Mouse (Mus musculus) forebrain, embryonic 15.5 days (tissue): ENCODE results near the gene Jam3. TPM values are rescaled to one million over a fixed set of nuclear protein-coding genes. Genes with fewer than 3 reads are reported as not detected.
A peak's percentile ranks its signal among the peaks of the same experiment; 100 is the strongest.

Source experiments
- ATAC-seq: fragments of 200-750 bp; cut with Nextera tagmentation; replicated peaks from 2 replicates; pipeline ENCODE4 v1.8.0; 2017; ENCODE audit warnings: mild to moderate bottlenecking, moderate TSS enrichment, moderate library complexity
- H3K27ac ChIP-seq: fragments of 300-500 bp; sonication (generic); replicated peaks from 2 replicates; pipeline ENCODE4 v1.5.1; 2015; ENCODE audit warnings: mild to moderate bottlenecking, inconsistent platforms
- H3K27me3 ChIP-seq: fragments of 300-500 bp; sonication (generic); 2 replicates; pipeline ENCODE4 v1.6.1; 2015; ENCODE audit warnings: inconsistent platforms
- H3K36me3 ChIP-seq: fragments of 300-500 bp; sonication (generic); 2 replicates; pipeline ENCODE4 v1.6.1; 2015; ENCODE audit warnings: mild to moderate bottlenecking, inconsistent platforms
- H3K4me1 ChIP-seq: fragments of 300-500 bp; sonication (generic); 2 replicates; pipeline ENCODE4 v1.6.1; 2015; ENCODE audit warnings: inconsistent platforms
- H3K4me2 ChIP-seq: fragments of 300-500 bp; sonication (generic); replicated peaks from 2 replicates; pipeline ENCODE4 v1.6.1; 2015; ENCODE audit warnings: mild to moderate bottlenecking, inconsistent platforms
- H3K4me3 ChIP-seq: fragments of 300-500 bp; sonication (generic); 2 replicates; pipeline ENCODE4 v1.5.1; 2015; ENCODE audit warnings: mild to moderate bottlenecking, inconsistent platforms
- H3K9ac ChIP-seq: fragments of 300-500 bp; sonication (generic); replicated peaks from 2 replicates; pipeline ENCODE4 v1.6.1; 2015; ENCODE audit warnings: mild to moderate bottlenecking, inconsistent platforms
- H3K9me3 ChIP-seq: fragments of 300-500 bp; sonication (generic); 2 replicates; pipeline ENCODE4 v1.6.1; 2016; ENCODE audit warnings: inconsistent platforms
- WGBS: fragments of 180-500 bp; shearing (Covaris S2); methylation state at CpG from one replicate; pipeline ENCODE4 v1.1.7; 2015; ENCODE audit warnings: mixed read lengths; 5-methylcytosine and 5-hydroxymethylcytosine counted together
- polyA plus RNA-seq: library from polyadenylated mRNA; unstranded; fragments of >200 nt; fragmentation: Nextera tagmentation; extraction: Ambion mirVana; gene quantifications from 2 replicates; pipeline ENCODE4 v1.2.1, GENCODE M21; 2015

Jam3 gene
- polyA plus RNA-seq, result 67.3 and 67.9 TPM in 2 replicates

- Histone ChIP-seq H3K36me3 (no peaks in the 10 kb centered on the region), H3K4me3 (peak within 1 kb of the TSS; percentile 76), H3K9ac (peak within 1 kb of the TSS; percentile 75), H3K27ac (peak within 1 kb of the TSS; percentile 90), H3K4me2 (peak within 1 kb of the TSS; percentile 61), H3K27me3 (no peaks in the 10 kb centered on the region), H3K9me3 (no peaks in the 10 kb centered on the region), H3K4me1 (peaks cover 37% of the 10 kb centered on the region)
- under 1% methylated on average over 58 of the region's 58 CpGs for WGBS
- ATAC-seq, result peak; percentile 98
These were observed at the start of gene Jam3 for GRCm38 (mm10) chr9:27154763-27155530. Gene Jam3 (minus strand): TSS chr9:27155421.

DNA sequence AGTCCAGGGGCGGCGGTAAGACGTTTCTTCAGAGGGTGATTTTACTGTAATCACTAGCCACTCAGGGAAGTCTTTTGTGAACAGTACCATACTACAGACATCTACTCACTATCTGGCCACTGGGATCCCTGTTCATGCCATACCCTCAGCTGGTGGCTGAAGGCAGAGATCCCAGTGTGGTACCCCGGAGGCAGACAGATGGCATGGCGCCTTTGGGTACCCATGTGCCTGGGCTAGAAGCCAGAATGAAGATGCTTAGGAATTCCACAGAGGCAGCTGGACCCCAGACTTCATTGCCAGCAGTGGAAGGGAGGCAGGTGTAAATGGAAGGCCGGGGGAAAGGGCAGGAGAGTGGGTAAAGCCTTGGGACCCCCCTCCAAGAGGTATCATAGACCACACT lies 49.0 kb upstream of the Jam3 start:
- Histone ChIP-seq H3K4me1 (peaks cover 30% of the 10 kb centered on the region), H3K36me3 (no peaks in the 10 kb centered on the region), H3K9ac (no peak overlapping the region), H3K4me2 (no peak overlapping the region), H3K27ac (peak overlapping the region; percentile 62), H3K9me3 (no peaks in the 10 kb centered on the region), H3K4me3 (no peak overlapping the region), H3K27me3 (peaks cover 3% of the 10 kb centered on the region; the same call in 1 of the 2 replicates)
- 0 out of 2 replicates have a peak, but pooled peaks have one; percentile 19 for ATAC-seq
- 56% methylated on average over 6 of the region's 6 CpGs for WGBS

GRCm38 (mm10) chr9:27203134-27203533 lies 47.9 kb upstream of the Jam3 start:
- WGBS, result 5% methylated on average over 2 of the region's 2 CpGs
- no peak overlapping the region for H3K4me2 ChIP-seq
- H3K9me3 ChIP-seq, result no peaks in the 10 kb centered on the region
- peak overlapping the region; percentile 62 for H3K27ac ChIP-seq
- H3K4me3 ChIP-seq, result no peak overlapping the region
- H3K36me3 ChIP-seq, result no peaks in the 10 kb centered on the region
- no peak overlapping the region for H3K9ac ChIP-seq
- peaks cover 30% of the 10 kb centered on the region for H3K4me1 ChIP-seq
- peak; percentile 97 for ATAC-seq
- peaks cover 3% of the 10 kb centered on the region; the same call in 1 of the 2 replicates for H3K27me3 ChIP-seq

GRCm38 (mm10) chr9:27201472-27202219 lies 46.4 kb upstream of the Jam3 start:
- 89% methylated on average over 8 of the region's 8 CpGs for WGBS
- H3K9me3 ChIP-seq, result no peaks in the 10 kb centered on the region
- ATAC-seq, result no peak

GRCm38 (mm10) chr9:27193592-27194080 lies 38.4 kb upstream of the Jam3 start:
- no peaks in the 10 kb centered on the region for H3K9me3 ChIP-seq
- ATAC-seq, result no peak; the same call in 1 of the 2 replicates
- H3K9ac ChIP-seq, result no peak overlapping the region
- H3K27ac ChIP-seq, result peak overlapping the region; percentile 87
- 38% methylated on average over 5 of the region's 6 CpGs for WGBS
- H3K4me3 ChIP-seq, result no peak overlapping the region
- no peaks in the 10 kb centered on the region for H3K36me3 ChIP-seq
- no peaks in the 10 kb centered on the region for H3K27me3 ChIP-seq
- no peak overlapping the region for H3K4me2 ChIP-seq
- peaks cover 34% of the 10 kb centered on the region for H3K4me1 ChIP-seq

More at GRCm38 (mm10) chr9:27201472-27202219, 46.4 kb upstream of the Jam3 start:
- 0 out of 2 replicates have a peak overlapping the region, but pooled peaks have one; percentile 62 for H3K27ac ChIP-seq
- no peak overlapping the region for H3K9ac ChIP-seq
- H3K4me3 ChIP-seq, result no peak overlapping the region
- peaks cover 3% of the 10 kb centered on the region; the same call in 1 of the 2 replicates for H3K27me3 ChIP-seq
- H3K36me3 ChIP-seq, result no peaks in the 10 kb centered on the region
- no peak overlapping the region for H3K4me2 ChIP-seq
- peaks cover 30% of the 10 kb centered on the region for H3K4me1 ChIP-seq

GRCm38 (mm10) chr9:27192761-27193591 lies 37.8 kb upstream of the Jam3 start:
- no peaks in the 10 kb centered on the region for H3K36me3 ChIP-seq
- H3K9ac ChIP-seq, result no peak overlapping the region
- H3K4me1 ChIP-seq, result peaks cover 34% of the 10 kb centered on the region
- WGBS, result 68% methylated on average over 10 of the region's 10 CpGs
- H3K27me3 ChIP-seq, result no peaks in the 10 kb centered on the region
- H3K27ac ChIP-seq, result peak overlapping the region; percentile 87
- no peaks in the 10 kb centered on the region for H3K9me3 ChIP-seq
- peak overlapping the region; percentile 41 for H3K4me2 ChIP-seq
- H3K4me3 ChIP-seq, result 0 out of 2 replicates have a peak overlapping the region, but pooled peaks have one; percentile 22
- no peak for ATAC-seq

DNA sequence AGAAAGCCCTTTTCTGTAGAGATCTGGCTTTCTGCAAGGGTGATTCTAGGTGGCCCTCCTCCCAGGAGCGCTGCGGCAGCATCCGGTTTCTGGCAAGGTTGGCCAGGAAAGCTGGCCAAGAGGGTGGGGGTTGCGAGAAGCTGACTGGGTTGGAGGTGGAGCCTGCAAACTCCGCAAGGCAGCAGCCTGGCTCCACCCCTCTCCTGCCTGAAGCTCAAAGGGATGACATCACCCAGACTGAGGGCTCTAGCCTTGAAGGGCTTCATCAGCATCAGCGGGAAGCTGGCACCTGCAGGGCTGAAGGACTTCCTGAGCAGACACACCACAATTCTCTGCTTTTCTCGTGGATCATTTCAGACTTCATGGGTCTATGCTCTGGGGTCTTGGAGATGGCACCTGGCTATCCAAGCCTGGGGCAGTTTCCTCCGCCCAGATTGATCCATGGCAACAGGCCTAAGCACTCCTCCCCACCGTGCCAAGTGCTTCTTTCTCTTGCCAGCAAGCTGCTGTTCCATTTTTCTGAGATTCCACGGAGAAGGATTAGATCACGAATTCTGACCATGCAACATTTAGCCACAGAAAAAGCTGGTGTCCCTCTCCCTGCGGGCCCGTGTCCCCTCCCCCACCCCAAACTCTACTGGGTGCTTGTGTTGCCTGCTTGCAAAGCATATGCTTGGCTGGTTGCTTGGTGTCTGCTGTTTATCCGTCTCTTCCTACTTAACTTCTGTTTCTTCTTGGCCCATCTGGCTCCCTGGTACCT lies 37.0 kb upstream of the Jam3 start:
- Histone ChIP-seq H3K4me3 (peak overlapping the region; percentile 22), H3K4me2 (peak overlapping the region; percentile 41), H3K4me1 (peaks cover 34% of the 10 kb centered on the region), H3K36me3 (no peaks in the 10 kb centered on the region), H3K27me3 (no peaks in the 10 kb centered on the region), H3K27ac (peak overlapping the region; percentile 87), H3K9ac (peak overlapping the region; percentile 28; the same call in 1 of the 2 replicates), H3K9me3 (no peaks in the 10 kb centered on the region)
- WGBS, result 3% methylated on average over 14 of the region's 14 CpGs
- ATAC-seq, result peak; percentile 95

DNA sequence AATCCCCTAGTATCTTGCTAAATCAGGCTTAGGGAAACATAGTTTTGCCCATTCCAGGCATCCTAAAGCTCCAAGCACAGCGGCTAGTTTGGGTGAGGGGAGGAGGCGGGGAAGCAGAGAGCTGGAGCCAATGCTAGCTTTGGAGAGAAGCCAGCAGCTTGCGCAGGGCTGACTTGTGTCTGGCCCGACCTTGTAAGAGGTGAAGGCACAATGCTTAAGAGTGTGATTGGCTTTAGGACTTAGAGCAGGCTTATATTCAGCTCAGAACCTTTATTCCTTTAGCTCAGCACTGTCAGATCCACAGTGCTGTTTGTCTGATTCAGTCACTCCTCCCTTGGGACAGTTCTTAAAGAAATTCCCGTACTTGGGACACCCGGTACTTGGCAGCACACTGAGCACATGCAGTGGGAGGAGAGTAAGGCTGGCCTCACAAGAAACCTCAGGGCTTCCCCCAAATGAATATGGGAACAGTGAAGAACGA lies 36.3 kb upstream of the Jam3 start:
- peak overlapping the region; percentile 22 for H3K4me3 ChIP-seq
- peak overlapping the region; percentile 87 for H3K27ac ChIP-seq
- peak; percentile 24 for ATAC-seq
- peaks cover 34% of the 10 kb centered on the region for H3K4me1 ChIP-seq
- no peaks in the 10 kb centered on the region for H3K27me3 ChIP-seq
- WGBS, result 2% methylated on average over 7 of the region's 7 CpGs
- no peaks in the 10 kb centered on the region for H3K36me3 ChIP-seq
- H3K4me2 ChIP-seq, result peak overlapping the region; percentile 41
- no peaks in the 10 kb centered on the region for H3K9me3 ChIP-seq
- peak overlapping the region; percentile 28; the same call in 1 of the 2 replicates for H3K9ac ChIP-seq

DNA sequence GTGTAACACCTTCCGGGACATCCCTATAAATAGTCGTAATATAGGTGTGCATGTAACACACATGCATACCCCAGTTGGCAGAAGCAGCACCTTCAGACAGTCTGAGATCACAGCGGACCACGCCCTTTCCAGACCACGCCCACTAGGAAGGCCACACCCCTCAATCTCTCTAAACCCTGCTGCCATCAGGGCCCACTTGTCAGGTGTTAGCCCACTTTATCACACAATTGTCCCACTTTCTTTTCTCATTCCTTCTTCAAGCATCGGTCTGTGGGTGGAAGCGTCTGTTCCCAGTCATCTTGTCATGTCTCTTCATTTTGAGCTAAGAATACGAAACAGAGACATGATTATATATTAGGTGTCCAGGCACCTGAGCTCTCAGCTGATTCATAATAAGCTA lies 35.2 kb upstream of the Jam3 start:
- no peaks in the 10 kb centered on the region for H3K36me3 ChIP-seq
- no peak overlapping the region for H3K27ac ChIP-seq
- H3K4me1 ChIP-seq, result peaks cover 40% of the 10 kb centered on the region
- H3K9ac ChIP-seq, result no peak overlapping the region
- no peaks in the 10 kb centered on the region for H3K27me3 ChIP-seq
- H3K4me3 ChIP-seq, result no peak overlapping the region
- 85% methylated on average over 8 of the region's 8 CpGs for WGBS
- no peak overlapping the region for H3K4me2 ChIP-seq
- no peak for ATAC-seq
- no peaks in the 10 kb centered on the region for H3K9me3 ChIP-seq

GRCm38 (mm10) chr9:27189306-27189705 lies 34.1 kb upstream of the Jam3 start:
- H3K4me1 ChIP-seq, result peaks cover 41% of the 10 kb centered on the region
- 58% methylated on average over 2 of the region's 2 CpGs for WGBS
- no peak overlapping the region for H3K27ac ChIP-seq
- H3K4me3 ChIP-seq, result no peak overlapping the region
- no peaks in the 10 kb centered on the region for H3K27me3 ChIP-seq
- no peaks in the 10 kb centered on the region for H3K9me3 ChIP-seq
- H3K4me2 ChIP-seq, result no peak overlapping the region
- ATAC-seq, result no peak
- no peaks in the 10 kb centered on the region for H3K36me3 ChIP-seq
- H3K9ac ChIP-seq, result no peak overlapping the region
